10 mouse cellular contexts compared by ENCODE assay signal in genomic region chr4:148878984-148879610, GRCm38 (mm10).
DNase-seq lines count a peak whose midpoint lies in the region; ATAC-seq and TF ChIP-seq lines count a peak whose summit lies in the region.
"Had no signal": no experiment of that assay in that cellular context is flagged by ENCODE, and none has a peak within 500 bp of the region (broad histone marks: within the 10 kb centered on the region; RNA-seq: fewer than 3 reads in every experiment).

No protein-coding gene starts in this region.

- H3K9ac ChIP-seq in neural tube, embryonic 13.5 days = no peak overlapping the region
- H3K9ac ChIP-seq in neural tube, embryonic 15.5 days (replicated peaks) = no peak overlapping the region
- peak overlapping the region; percentile 40; the same call in 1 of the 2 replicates for H3K9ac ChIP-seq in heart, embryonic 15.5 days
- H3K9ac ChIP-seq in lung, embryonic 14.5 days = no peak overlapping the region

- no peak for DNase-seq in lung, embryonic 14.5 days
- DNase-seq in thymus, postnatal 36 days = no peak
- no peak for DNase-seq in frontal cortex, postnatal 36 days (ENCODE audit: low spot score in 2 of 2)
- no peak for DNase-seq in spleen, postnatal 10 days (ENCODE audit: low spot score in 2 of 2)

- no peak for ATAC-seq in neural tube, embryonic 13.5 days (ENCODE audit: low read depth)
- ATAC-seq in neural tube, embryonic 15.5 days (ENCODE audit: low FRiP score) = no peak
- peak; percentile 37 for ATAC-seq in heart, embryonic 15.5 days (replicated peaks; ENCODE audit: insufficient number of reproducible peaks, insufficient read depth, low FRiP score, low read depth)
- no peak for ATAC-seq in lung, embryonic 14.5 days (ENCODE audit: insufficient read depth)
- no peak for ATAC-seq in activated CD4-positive, CD25-positive, alpha-beta regulatory T cell, adult 4 months
- ATAC-seq: hindbrain, postnatal 0 days had no signal

- H3K36me3 ChIP-seq in neural tube, embryonic 13.5 days = no peaks in the 10 kb centered on the region
- no peaks in the 10 kb centered on the region for H3K36me3 ChIP-seq in neural tube, embryonic 15.5 days
- H3K36me3 ChIP-seq in heart, embryonic 15.5 days = no peaks in the 10 kb centered on the region
- H3K36me3 ChIP-seq in lung, embryonic 14.5 days (ENCODE audit: insufficient read depth) = no peaks in the 10 kb centered on the region

- no peak overlapping the region for H3K4me3 ChIP-seq in neural tube, embryonic 13.5 days
- no peak overlapping the region for H3K4me3 ChIP-seq in neural tube, embryonic 15.5 days (replicated peaks)
- H3K4me3 ChIP-seq in heart, embryonic 15.5 days = no peak overlapping the region
- no peak overlapping the region for H3K4me3 ChIP-seq in lung, embryonic 14.5 days (ENCODE audit: low read depth, low read length)
- H3K4me3 ChIP-seq: layer of hippocampus, adult 2 months had no signal

- no peak overlapping the region for H3K4me2 ChIP-seq in neural tube, embryonic 13.5 days
- no peak overlapping the region for H3K4me2 ChIP-seq in neural tube, embryonic 15.5 days
- peak overlapping the region; percentile 50 for H3K4me2 ChIP-seq in heart, embryonic 15.5 days
- H3K4me2 ChIP-seq in lung, embryonic 14.5 days = no peak overlapping the region

- no peak for TF ChIP-seq CTCF in lung, embryonic 14.5 days (IDR thresholded peaks at IDR 0.05; ENCODE audit: low read depth)

- 0 out of 2 replicates have a peak overlapping the region, but pooled peaks have one; percentile 9 for H3K27ac ChIP-seq in neural tube, embryonic 13.5 days (replicated peaks)
- no peak overlapping the region for H3K27ac ChIP-seq in neural tube, embryonic 15.5 days (replicated peaks)
- peak overlapping the region; percentile 93 for H3K27ac ChIP-seq in heart, embryonic 15.5 days
- H3K27ac ChIP-seq in lung, embryonic 14.5 days (ENCODE audit: low read depth) = peak overlapping the region; percentile 36; the same call in 1 of the 2 replicates
- H3K27ac ChIP-seq: hindbrain, postnatal 0 days; layer of hippocampus, adult 2 months had no signal

- H3K9me3 ChIP-seq in neural tube, embryonic 13.5 days = no peaks in the 10 kb centered on the region
- H3K9me3 ChIP-seq in neural tube, embryonic 15.5 days (replicated peaks) = no peaks in the 10 kb centered on the region
- no peaks in the 10 kb centered on the region for H3K9me3 ChIP-seq in heart, embryonic 15.5 days (replicated peaks)
- H3K9me3 ChIP-seq in lung, embryonic 14.5 days (ENCODE audit: low read depth, low read length) = no peaks in the 10 kb centered on the region

- peaks cover 95% of the 10 kb centered on the region for H3K27me3 ChIP-seq in neural tube, embryonic 13.5 days
- H3K27me3 ChIP-seq in neural tube, embryonic 15.5 days (replicated peaks) = peaks cover 75% of the 10 kb centered on the region
- H3K27me3 ChIP-seq in heart, embryonic 15.5 days = no peaks in the 10 kb centered on the region
- H3K27me3 ChIP-seq in lung, embryonic 14.5 days (ENCODE audit: insufficient read depth, low read length) = peaks cover 4% of the 10 kb centered on the region; the same call in 1 of the 2 replicates

- peaks cover 64% of the 10 kb centered on the region for H3K4me1 ChIP-seq in neural tube, embryonic 13.5 days (replicated peaks)
- peaks cover 46% of the 10 kb centered on the region for H3K4me1 ChIP-seq in neural tube, embryonic 15.5 days
- peaks cover 82% of the 10 kb centered on the region for H3K4me1 ChIP-seq in heart, embryonic 15.5 days (replicated peaks)
- H3K4me1 ChIP-seq in lung, embryonic 14.5 days (ENCODE audit: insufficient read depth) = peaks cover 6% of the 10 kb centered on the region; the same call in 1 of the 2 replicates

- WGBS in neural tube, embryonic 13.5 days = 68% methylated on average over 11 of the region's 11 CpGs
- WGBS in neural tube, embryonic 15.5 days = 59% methylated on average over 11 of the region's 11 CpGs
- WGBS in heart, embryonic 15.5 days = 24% methylated on average over 11 of the region's 11 CpGs
- 35% methylated on average over 11 of the region's 11 CpGs for WGBS in lung, embryonic 14.5 days
